Mouse (Mus musculus): Measurements from ENCODE around the gene Mxi1. TPM values are rescaled to one million over a fixed set of nuclear protein-coding genes. Genes with fewer than 3 reads are reported as not detected.

Gene Mxi1
- polyA plus RNA-seq, 1 experiment, result 14.0 TPM

GRCm38 (mm10) chr19:53296331-53297254 lies 13.7 kb upstream of the Mxi1 start:
- no peaks in the 10 kb centered on the region for H3K9me3 ChIP-seq (ENCODE audit: control insufficient read depth, low read length)
- H3K27me3 ChIP-seq (ENCODE audit: control insufficient read depth), result peaks cover 17% of the 10 kb centered on the region
- H3K36me3 ChIP-seq (ENCODE audit: control insufficient read depth), result no peaks in the 10 kb centered on the region
- TF ChIP-seq GATA1 (IDR thresholded peaks at IDR 0.05; ENCODE audit: low read length) (no peak), TAL1 (IDR thresholded peaks at IDR 0.05; ENCODE audit: low read length) (no peak)
- peaks cover 4% of the 10 kb centered on the region for H3K4me1 ChIP-seq (ENCODE audit: control insufficient read depth)
- no peak overlapping the region for H3K4me3 ChIP-seq (replicated peaks)

DNA sequence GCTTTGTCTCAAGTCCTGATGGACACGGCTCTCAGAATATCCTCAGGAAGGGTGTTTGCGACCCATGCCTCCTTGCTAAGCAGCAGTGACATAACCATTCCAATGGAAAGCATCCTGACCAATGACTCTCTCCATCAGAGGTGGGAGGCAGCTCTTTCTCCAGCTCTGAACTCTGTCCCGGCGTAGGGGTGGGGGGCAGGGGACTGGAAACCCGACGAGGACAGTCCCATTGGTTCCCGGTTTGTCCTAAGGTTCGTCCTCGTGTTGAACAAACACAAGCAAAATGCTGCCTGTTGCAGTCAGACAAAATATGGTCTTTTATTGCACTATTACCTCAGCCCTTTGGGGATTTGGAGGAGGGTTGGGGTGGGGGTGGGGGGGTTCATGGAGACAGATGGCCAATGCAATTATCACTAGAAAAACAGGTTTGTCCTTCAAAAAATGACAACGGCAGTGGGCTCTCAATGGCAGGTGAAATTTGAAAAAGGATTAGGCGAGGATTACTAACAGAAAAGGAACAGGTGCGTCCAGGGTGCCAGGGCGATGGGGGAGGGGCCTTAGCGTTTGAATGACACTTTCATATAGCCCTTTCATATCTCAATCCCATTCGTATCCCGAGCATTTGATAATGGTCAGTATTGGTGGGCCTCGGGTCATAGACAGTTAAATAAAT lies 11.0 kb upstream of the Mxi1 start:
- TF ChIP-seq GATA1 (IDR thresholded peaks at IDR 0.05; ENCODE audit: low read length), result no peak
- no peak for TF ChIP-seq TAL1 (IDR thresholded peaks at IDR 0.05; ENCODE audit: low read length)
- H3K9me3 ChIP-seq (ENCODE audit: control insufficient read depth, low read length), result no peaks in the 10 kb centered on the region
- no peaks in the 10 kb centered on the region for H3K36me3 ChIP-seq (ENCODE audit: control insufficient read depth)
- H3K4me1 ChIP-seq (ENCODE audit: control insufficient read depth), result peaks cover 4% of the 10 kb centered on the region
- no peak overlapping the region for H3K4me3 ChIP-seq (replicated peaks)
- H3K27me3 ChIP-seq (ENCODE audit: control insufficient read depth), result peaks cover 6% of the 10 kb centered on the region

DNA sequence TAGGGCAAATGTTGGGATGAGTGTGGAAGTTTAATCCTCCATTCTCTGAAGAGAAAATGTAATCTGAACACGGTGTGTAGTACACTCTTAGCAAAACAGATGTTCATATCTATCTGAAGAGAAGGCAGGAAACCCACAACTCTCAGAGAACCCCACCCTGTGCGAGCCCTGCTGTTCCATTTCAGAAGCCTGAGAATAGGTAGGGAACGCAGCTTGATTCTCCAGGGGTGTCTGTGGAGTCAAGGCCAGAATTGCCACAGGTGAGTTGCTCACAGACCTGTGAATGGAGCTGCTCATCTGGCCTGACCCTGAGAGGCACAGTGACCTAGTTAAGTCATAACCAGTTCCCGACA lies 10.5 kb upstream of the Mxi1 start:
- Histone ChIP-seq H3K4me1 (ENCODE audit: control insufficient read depth) (peaks cover 4% of the 10 kb centered on the region), H3K27me3 (ENCODE audit: control insufficient read depth) (peaks cover 10% of the 10 kb centered on the region), H3K9me3 (ENCODE audit: control insufficient read depth, low read length) (no peaks in the 10 kb centered on the region), H3K4me3 (replicated peaks) (no peak overlapping the region), H3K36me3 (ENCODE audit: control insufficient read depth) (no peaks in the 10 kb centered on the region)
- TF ChIP-seq TAL1 (IDR thresholded peaks at IDR 0.05; ENCODE audit: low read length) (no peak), GATA1 (IDR thresholded peaks at IDR 0.05; ENCODE audit: low read length) (no peak)

DNA sequence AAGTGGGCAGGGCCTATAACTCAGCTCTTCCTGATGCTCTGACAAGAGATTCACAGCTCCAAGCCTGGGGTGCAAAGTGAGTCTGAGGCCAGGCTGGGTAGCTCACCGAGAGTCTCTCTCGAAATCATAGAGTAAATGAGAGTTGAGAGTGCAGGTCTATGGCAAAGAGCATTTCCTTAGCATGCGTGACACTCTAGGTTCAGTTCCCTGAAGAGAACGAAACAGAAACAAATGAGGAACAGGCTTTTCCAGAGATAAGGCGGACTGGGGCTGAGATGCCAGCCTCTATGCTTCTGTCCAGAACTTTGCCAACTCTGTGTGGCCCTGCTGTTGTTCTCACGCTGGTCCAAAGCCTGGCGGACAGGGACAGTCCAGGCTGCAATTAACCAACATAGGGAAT lies 6.9 kb upstream of the Mxi1 start:
- no peaks in the 10 kb centered on the region for H3K36me3 ChIP-seq (ENCODE audit: control insufficient read depth)
- H3K27me3 ChIP-seq (ENCODE audit: control insufficient read depth), result peaks cover 42% of the 10 kb centered on the region
- TF ChIP-seq TAL1 (IDR thresholded peaks at IDR 0.05; ENCODE audit: low read length) (no peak), GATA1 (IDR thresholded peaks at IDR 0.05; ENCODE audit: low read length) (no peak)
- no peaks in the 10 kb centered on the region for H3K9me3 ChIP-seq (ENCODE audit: control insufficient read depth, low read length)
- H3K4me1 ChIP-seq (ENCODE audit: control insufficient read depth), result peaks cover 16% of the 10 kb centered on the region
- H3K4me3 ChIP-seq (replicated peaks), result no peak overlapping the region

GRCm38 (mm10) chr19:53305621-53306020 lies 4.7 kb upstream of the Mxi1 start:
- peaks cover 39% of the 10 kb centered on the region for H3K27me3 ChIP-seq (ENCODE audit: control insufficient read depth)
- TF ChIP-seq GATA1 (IDR thresholded peaks at IDR 0.05; ENCODE audit: low read length), result no peak
- no peak for TF ChIP-seq TAL1 (IDR thresholded peaks at IDR 0.05; ENCODE audit: low read length)
- no peaks in the 10 kb centered on the region for H3K36me3 ChIP-seq (ENCODE audit: control insufficient read depth)
- H3K4me3 ChIP-seq (replicated peaks), result no peak overlapping the region
- peaks cover 27% of the 10 kb centered on the region for H3K4me1 ChIP-seq (ENCODE audit: control insufficient read depth)
- H3K9me3 ChIP-seq (ENCODE audit: control insufficient read depth, low read length), result no peaks in the 10 kb centered on the region

GRCm38 (mm10) chr19:53306706-53307105 lies 3.6 kb upstream of the Mxi1 start:
- H3K4me1 ChIP-seq (ENCODE audit: control insufficient read depth), result peaks cover 29% of the 10 kb centered on the region
- H3K27me3 ChIP-seq (ENCODE audit: control insufficient read depth), result peaks cover 39% of the 10 kb centered on the region
- no peak for TF ChIP-seq GATA1 (IDR thresholded peaks at IDR 0.05; ENCODE audit: low read length)
- no peak for TF ChIP-seq TAL1 (IDR thresholded peaks at IDR 0.05; ENCODE audit: low read length)

DNA sequence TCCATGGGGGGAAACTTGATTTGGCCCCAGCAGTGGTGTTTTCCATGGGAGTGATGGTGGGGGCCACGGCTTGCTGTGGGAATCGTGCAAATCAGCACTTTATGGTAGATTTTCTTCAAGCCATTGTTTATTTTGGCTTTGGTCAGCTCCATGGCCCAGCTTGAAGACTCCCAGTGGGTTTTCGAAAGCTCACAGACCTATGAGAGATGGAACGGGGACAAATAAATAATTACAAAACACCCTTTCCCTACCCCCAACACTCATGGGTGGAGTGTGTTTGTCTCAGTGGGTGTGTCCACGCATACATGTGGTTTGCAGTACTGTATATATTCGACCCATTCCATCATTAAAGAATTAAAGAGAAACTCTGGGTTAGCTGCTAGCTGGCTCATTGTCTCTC lies 3.1 kb upstream of the Mxi1 start:
- Histone ChIP-seq H3K27me3 (ENCODE audit: control insufficient read depth) (peaks cover 39% of the 10 kb centered on the region), H3K36me3 (ENCODE audit: control insufficient read depth) (no peaks in the 10 kb centered on the region), H3K4me1 (ENCODE audit: control insufficient read depth) (peaks cover 29% of the 10 kb centered on the region), H3K9me3 (ENCODE audit: control insufficient read depth, low read length) (no peaks in the 10 kb centered on the region), H3K4me3 (replicated peaks) (no peak overlapping the region)
- TF ChIP-seq TAL1 (IDR thresholded peaks at IDR 0.05; ENCODE audit: low read length) (no peak), GATA1 (IDR thresholded peaks at IDR 0.05; ENCODE audit: low read length) (no peak)

More at GRCm38 (mm10) chr19:53306706-53307105, 3.6 kb upstream of the Mxi1 start:
- no peaks in the 10 kb centered on the region for H3K36me3 ChIP-seq (ENCODE audit: control insufficient read depth)
- H3K4me3 ChIP-seq (replicated peaks), result no peak overlapping the region
- no peaks in the 10 kb centered on the region for H3K9me3 ChIP-seq (ENCODE audit: control insufficient read depth, low read length)

DNA sequence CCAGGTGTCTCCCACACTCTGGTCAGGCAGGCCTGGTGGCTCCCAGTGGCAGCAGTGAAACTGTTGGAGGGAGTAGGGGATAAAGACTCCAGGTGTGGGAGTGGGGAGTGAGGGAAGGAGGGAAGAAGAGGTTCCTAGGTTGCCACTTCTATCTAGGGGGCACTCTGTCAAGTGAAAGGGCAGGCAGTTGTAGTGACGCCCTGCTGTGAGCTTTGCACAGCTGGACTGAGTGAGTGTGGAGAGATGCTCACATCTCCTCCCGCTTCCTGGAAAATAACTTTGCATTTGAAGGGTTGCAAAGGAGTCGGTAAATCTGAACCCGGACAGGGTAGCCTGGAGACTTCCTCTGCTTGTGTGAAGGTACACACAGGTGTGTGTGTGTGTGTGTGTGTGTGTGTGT lies 687 bp upstream of the Mxi1 start:
- Histone ChIP-seq H3K4me1 (ENCODE audit: control insufficient read depth) (peaks cover 49% of the 10 kb centered on the region), H3K36me3 (ENCODE audit: control insufficient read depth) (peaks cover 2% of the 10 kb centered on the region), H3K27me3 (ENCODE audit: control insufficient read depth) (peaks cover 33% of the 10 kb centered on the region), H3K9me3 (ENCODE audit: control insufficient read depth, low read length) (no peaks in the 10 kb centered on the region), H3K4me3 (replicated peaks) (peak overlapping the region; percentile 99)
- TF ChIP-seq GATA1 (IDR thresholded peaks at IDR 0.05; ENCODE audit: low read length), result no peak
- no peak for TF ChIP-seq TAL1 (IDR thresholded peaks at IDR 0.05; ENCODE audit: low read length)

DNA sequence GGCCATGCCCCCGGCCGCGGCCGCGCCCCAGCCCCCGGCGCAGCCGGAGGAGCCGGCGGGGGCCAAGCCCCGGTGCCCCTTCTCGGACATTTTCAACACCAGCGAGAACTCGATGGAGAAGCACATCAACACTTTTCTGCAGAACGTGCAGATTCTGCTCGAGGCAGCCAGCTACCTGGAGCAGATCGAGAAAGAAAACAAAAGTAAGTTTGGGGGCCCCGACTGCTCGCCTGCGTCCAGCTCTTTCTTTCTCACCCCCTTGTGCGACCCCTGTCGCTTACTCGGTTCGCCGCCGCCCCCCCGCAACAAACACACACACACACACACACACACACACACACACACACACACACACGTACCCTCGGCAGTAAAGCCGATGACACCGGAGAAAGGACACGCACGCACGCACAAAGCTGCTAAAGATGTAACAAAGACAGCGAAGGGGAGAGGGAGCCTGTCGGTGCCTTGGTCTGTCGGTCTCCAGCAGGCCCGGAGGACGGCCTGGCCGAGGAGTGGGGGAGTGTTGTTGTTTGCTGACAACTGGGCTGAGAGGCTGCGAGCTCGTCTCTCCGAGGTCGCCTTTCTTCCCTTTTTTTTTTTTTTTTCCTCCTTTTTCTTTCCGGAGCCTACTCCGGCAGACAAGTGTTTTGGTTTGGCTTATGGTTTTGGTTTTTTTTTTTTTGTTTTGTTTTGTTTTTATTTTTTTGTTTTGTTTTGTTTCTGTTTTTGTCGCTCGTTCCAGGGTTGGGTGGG lies 629 bp downstream of the Mxi1 start:
- TF ChIP-seq TAL1 (IDR thresholded peaks at IDR 0.05; ENCODE audit: low read length), result no peak
- TF ChIP-seq GATA1 (IDR thresholded peaks at IDR 0.05; ENCODE audit: low read length), result no peak
- H3K4me3 ChIP-seq (replicated peaks), result peak overlapping the region; percentile 99
- peaks cover 14% of the 10 kb centered on the region for H3K36me3 ChIP-seq (ENCODE audit: control insufficient read depth)
- H3K4me1 ChIP-seq (ENCODE audit: control insufficient read depth), result peaks cover 59% of the 10 kb centered on the region
- H3K27me3 ChIP-seq (ENCODE audit: control insufficient read depth), result peaks cover 20% of the 10 kb centered on the region
- H3K9me3 ChIP-seq (ENCODE audit: control insufficient read depth, low read length), result no peaks in the 10 kb centered on the region

Measured in erythroblast, embryonic 14.5 days (primary cell).